Mouse (Mus musculus) adrenal gland, postnatal 25 days (tissue): ENCODE measurements around the gene Ndufs5. TPM values are rescaled to one million over a fixed set of nuclear protein-coding genes. Genes with fewer than 3 reads are reported as not detected.

Experiments used
- DNase-seq: peaks from one replicate; pipeline ENCODE4 v3.0.0; 2021; ENCODE audit warnings: mixed read lengths
- long read RNA-seq: library from polyadenylated mRNA; stranded (forward); transcript quantifications from one replicate; pipeline ENCODE4 v2.0.0, GENCODE M21; 2021
- total RNA-seq: library from RNA; stranded (reverse); gene quantifications from 2 replicates; pipeline ENCODE4 v1.2.3, GENCODE M21; 2021

Gene Ndufs5
- total RNA-seq: 222 and 237 TPM in 2 replicates
- long read RNA-seq, transcript Ndufs5-201 (3 exons, 525 nt): major isoform, 66 of 82 reads
- long read RNA-seq, partial matches to known transcripts: 0 of 82 reads
- long read RNA-seq, other reads (novel, unspliced or antisense): 9 of 82 reads

- DNase-seq: peak; percentile 96
Measured at GRCm38 (mm10) chr4:123717574-123718433, at the start of gene Ndufs5. TSS of gene Ndufs5 (minus strand) at chr4:123718202.

GRCm38 (mm10) chr4:123765071-123765470 lies 47.1 kb upstream of the Ndufs5 start:
- DNase-seq: no peak

DNA sequence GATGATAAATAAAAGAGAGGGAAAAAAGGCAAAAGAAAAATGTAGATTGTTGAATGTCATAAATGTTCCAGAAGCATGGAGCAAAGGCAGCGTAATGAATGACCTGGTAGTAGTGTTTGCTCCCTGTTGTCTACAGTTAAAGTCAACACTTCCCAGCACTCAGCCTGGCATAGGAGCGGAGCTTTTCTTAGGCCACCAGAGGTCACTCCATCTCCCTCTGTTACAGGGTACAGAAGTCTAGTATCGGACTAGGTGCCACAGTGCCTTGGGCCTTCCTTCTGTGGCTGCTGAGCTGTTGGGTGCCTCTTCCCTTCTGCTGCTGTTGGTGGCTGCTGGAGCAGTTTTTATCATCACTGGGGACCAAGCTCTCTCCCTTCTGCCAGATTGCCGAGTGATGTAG lies 40.3 kb upstream of the Ndufs5 start:
- peak; percentile 9 for DNase-seq

DNA sequence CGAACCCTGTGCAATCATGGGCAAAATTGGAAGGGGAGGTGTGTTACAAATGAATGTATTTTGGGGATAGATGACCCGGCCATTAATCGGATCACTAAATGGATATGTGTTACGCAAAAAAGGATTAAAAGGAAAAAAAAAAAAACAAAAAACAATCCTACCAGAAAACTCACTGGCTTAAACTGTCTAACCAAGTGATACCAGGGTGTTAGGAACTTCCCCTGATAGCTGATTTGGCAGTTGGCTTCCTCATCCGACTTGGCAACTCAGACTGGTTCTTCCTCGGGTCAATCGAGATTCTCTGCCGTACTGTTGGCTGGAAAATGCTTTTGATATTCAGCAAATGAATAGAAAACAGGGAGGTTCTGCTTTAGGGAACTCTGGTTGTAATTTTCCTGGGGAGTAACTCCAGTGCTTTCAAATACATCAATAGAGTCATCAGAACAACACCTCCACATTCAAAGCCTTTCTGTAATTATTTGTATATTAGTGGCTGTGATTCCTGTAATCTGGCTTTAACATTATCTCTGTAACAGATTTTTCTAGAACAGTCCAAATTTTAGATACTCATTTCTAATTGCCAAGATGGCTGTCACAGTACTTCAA lies 32.8 kb upstream of the Ndufs5 start:
- DNase-seq: no peak

GRCm38 (mm10) chr4:123750152-123750651 lies 32.2 kb upstream of the Ndufs5 start, which contains the start of gene Akirin1:
TSS of gene Akirin1 (minus strand) at chr4:123750345.
- DNase-seq: peak; percentile 99

DNA sequence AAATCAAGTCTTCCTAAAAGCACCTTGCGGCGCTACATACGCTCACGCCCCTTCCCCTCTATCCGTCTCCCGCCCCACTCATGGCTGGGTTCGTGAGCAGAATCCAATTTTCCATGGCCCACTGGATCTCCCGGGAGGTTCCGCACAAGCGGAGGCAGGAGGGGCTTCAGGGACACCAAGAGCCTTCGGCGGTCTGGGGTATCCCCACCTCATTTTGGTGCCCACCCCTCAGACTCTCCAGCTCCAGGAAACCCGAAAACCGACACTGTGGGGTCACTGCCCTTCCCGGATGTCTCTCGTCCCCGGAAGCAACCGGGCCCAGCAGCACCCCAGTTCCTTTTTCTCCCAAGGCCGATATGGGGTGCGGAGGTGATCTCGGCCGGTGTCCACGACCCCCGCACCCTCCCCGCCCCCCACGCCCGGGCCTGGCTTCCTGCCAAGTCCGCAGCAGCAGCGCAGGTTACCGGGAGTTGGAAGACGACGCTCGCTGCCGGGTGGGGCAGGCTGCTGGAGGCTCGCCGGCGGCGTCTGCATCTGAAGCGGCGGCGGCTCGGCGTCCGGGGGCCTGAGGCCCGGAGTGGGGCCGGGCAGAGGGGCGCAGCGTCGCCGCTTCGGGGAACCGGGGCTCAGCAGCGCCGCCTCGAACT lies 31.6 kb upstream of the Ndufs5 start:
- peak; percentile 49 for DNase-seq

DNA sequence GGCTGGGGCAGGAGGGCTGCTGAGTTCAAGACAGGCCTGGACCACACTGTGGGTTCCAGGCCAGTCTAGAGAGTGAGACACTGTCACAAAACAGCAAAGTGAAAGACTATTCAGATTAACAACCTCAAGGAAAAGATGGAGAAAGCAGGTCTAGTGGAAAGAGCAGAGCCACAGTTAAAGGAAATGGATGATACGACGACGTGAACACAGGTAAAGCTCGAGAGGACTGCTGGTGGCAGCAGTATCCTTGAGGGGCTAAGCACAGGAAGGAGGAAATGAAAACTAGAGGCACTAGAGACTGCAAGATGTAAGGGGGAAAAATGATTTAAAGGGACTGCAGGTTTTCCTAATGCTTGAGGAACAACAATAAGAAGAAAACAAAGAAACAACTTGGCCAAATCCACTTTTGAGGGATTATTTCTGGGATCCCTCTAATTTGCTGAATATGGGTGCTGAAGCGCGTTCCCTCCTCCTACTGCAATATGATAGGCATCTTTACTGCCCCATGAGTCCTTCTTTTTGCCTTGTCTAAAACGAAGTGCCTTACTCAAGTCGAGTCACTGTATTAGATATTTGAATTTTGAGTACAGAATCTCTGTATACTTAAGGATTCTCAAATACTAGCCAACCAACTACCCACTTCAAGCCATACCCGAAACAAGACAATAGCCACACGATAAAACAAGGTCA lies 30.9 kb upstream of the Ndufs5 start:
- DNase-seq: no peak

GRCm38 (mm10) chr4:123745221-123745775 lies 27.3 kb upstream of the Ndufs5 start:
- DNase-seq: peak; percentile 18

DNA sequence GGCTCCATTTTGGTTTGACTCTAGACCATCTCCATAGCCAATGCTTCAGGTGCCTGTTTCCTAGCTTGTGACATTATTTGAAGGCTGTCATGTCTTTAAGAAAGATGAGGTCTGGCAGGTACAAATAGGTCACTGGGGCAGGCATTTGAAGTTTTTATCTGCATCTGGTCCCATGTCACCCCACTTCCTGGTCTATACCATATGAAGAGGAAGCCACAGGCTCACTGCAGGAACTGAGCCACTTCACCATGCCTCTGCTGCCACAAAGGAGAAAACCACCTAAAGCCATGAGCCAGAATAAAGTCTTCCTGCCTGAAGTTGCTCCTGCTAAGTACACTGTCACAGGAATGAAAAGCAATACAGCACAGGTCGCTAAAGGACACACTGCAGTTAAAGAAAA lies 24.9 kb upstream of the Ndufs5 start:
- no peak for DNase-seq

GRCm38 (mm10) chr4:123738708-123739107 lies 20.7 kb upstream of the Ndufs5 start:
- no peak for DNase-seq

- DNase-seq: no peak
Measured at GRCm38 (mm10) chr4:123733532-123733931, 15.5 kb upstream of the Ndufs5 start.

DNA sequence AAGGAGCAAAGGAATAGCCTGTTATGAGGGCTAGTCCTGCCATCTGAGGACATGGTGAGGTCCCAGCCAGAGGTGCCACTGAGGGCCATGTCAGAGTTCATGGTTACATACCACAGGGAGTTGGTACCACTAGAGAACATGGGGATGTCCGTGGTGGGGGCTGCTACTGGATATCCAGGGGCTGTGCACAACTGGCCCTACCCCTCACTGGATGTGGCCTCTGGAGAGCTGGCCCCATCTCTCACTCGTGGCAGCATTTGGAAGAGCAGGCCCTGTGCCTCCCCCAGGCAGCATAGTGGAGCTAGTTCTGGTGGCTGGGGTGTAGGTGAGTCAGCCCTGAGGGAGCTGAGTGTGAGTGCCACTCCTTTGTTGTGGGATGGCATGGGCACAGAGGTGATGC lies 14.9 kb upstream of the Ndufs5 start:
- DNase-seq: no peak

DNA sequence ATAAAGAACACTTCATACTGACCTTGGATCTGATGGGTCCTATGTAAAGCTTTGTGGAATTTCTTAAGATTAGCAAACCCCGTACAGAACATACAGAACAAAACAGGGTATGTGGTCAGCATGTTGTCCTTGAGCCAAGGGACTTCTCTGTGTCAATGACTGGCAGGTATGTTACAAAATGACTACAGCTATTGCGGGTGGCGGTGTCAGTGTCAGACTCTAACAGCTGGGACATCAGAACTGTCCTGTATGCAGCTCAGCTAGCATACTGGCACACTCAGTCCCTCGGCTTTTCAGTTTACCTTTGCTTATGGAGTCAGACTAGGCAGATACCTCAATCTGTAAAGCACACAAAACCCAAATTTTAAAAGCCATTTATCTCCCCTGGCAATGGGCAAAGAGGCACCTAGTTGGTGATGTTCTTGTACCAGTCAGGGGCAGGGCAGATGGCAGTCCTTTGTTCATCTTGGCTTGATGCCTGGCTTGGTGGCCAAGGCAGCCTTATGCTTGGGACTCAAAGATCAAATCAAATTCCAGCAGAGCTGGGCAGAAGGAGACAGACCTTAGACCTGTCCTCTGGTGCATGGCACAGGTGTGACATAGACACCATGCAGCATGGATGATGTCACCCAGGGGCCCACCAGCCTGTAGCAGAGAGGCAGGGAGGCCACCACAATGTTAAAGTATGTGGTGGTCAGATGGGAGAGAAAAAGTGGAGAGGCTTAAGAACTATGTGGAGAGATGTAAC lies 14.3 kb upstream of the Ndufs5 start:
- DNase-seq: no peak

GRCm38 (mm10) chr4:123721761-123722160 lies 3.8 kb upstream of the Ndufs5 start:
- DNase-seq: no peak

- no peak for DNase-seq
Measured at GRCm38 (mm10) chr4:123718434-123718780, 405 bp upstream of the Ndufs5 start.

DNA sequence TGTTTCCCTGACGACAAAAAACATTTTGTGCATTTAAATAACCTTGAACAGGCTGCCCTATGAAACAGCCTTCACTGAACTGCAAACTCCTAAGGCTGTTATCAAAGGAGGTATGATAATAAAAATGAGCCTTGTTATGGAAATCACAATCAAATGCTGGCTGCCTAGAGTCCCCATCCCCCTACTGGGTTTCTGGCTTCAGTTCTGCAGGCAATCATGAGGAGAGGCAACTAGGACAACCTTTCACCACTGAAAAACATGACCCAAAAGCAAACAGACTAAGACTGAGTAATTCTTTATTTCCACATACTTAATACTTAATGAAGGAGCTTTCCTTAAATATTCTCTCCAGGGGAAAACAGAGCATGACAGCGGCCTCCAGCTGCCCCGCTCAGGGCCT lies 5.6 kb downstream of the Ndufs5 start:
- DNase-seq: no peak

DNA sequence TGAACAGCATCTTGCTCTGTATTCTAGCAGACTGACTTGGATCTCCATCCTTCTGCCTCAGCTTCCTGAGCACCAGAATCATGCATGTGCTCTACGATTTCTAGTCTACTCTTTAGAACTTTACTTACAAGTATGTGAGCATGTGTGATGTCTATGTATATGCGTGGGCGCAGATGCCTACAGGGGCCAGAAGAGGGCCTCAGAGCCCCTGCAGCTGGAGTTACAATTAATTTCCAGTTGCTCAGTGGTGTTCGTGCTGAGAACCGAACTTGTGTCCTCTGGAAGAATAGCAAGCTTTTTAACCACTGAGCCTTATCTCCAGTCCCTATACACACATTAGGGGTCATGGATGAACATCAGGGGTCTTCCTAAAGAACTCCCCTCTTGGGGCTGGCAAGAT lies 10.7 kb downstream of the Ndufs5 start:
- DNase-seq: no peak

DNA sequence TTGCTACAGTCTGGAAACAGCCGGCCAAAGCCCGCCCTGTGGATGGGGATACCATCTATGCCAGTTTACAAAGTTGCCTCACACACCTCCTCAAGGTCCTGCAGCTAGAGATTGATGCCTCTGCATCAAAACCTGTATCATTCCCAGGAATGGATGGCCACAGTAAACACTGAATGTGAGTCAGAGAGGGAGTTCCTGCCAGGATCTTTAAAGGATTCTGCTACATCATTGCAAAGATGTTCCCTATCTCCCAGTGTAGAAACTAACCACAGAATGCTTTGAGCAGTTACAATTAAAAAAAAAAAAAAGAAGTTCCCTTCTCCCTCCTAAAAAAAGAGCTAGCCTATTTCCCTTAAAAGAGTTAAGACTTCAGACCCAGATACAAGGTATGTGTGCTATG lies 12.7 kb downstream of the Ndufs5 start:
- DNase-seq: no peak

GRCm38 (mm10) chr4:123693384-123693783 lies 24.6 kb downstream of the Ndufs5 start:
- DNase-seq: no peak

DNA sequence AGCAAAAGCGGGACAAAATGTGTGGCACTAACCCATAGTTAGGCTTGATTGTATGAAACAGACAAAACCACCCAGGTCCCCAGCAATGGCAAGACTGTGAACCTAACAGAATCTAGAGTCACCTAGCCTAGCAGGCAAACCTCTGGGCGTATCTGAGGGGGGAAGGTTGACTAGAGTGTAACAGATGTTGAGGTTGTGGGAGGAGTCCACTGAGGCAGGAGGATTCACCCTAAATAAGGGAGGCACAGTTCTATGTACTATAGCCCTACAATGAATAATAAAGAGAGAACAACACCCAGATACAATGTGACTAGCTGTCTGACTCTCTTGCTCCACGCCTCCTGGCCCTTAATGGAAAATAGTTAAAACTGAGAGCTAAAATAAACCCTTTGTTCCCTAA lies 25.9 kb downstream of the Ndufs5 start:
- DNase-seq: no peak

DNA sequence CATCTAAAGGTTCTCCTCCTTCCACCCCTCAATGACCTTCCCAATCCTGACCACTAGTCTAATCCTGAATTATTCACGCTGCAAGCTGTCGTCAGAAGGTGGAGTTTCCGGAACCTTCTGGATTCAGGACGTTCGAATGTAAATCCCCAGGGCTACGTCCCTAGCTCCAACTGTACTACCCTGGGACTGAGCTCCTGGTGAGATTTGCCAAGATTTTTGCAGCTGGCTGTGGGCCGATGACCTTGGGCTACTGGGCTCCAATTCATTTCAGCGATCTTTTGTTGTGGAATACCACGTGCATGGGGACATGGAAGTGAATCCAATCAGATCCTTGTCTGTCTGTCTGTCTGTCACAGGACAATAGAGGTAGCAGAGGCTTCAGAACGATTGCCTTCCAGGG lies 27.7 kb downstream of the Ndufs5 start:
- DNase-seq: peak; percentile 69
